Mouse (Mus musculus): ENCODE results near the gene Olfr765. TPM values are rescaled to one million over a fixed set of nuclear protein-coding genes. Genes with fewer than 3 reads are reported as not detected.

The Olfr765 gene
- polyA plus RNA-seq (2014; fragmentation: Illumina TruSeq; extraction: RNeasy Lipid Tissue Mini Kit (QIAGEN cat#74804); ENCODE audit: low read depth, low replicate concordance): not detected

GRCm38 (mm10) chr10:129049898-129050297, at the start of gene Olfr765:
Gene Olfr765 (minus strand): TSS chr10:129049998.

GRCm38 (mm10) chr10:129099275-129099674, 49.5 kb upstream of the Olfr765 start, which contains the start of gene Olfr768:
Gene Olfr768 (minus strand): TSS chr10:129099375.

GRCm38 (mm10) chr10:129082810-129083209, 33.0 kb upstream of the Olfr765 start, which contains the start of gene Olfr767:
Gene Olfr767 (minus strand): TSS chr10:129082910.

GRCm38 (mm10) chr10:129068877-129069276, 19.1 kb upstream of the Olfr765 start, which contains the start of gene Olfr766-ps1:
Gene Olfr766-ps1 (minus strand): TSS chr10:129068977.

GRCm38 (mm10) chr10:129039796-129040195, 10.0 kb downstream of the Olfr765 start, which contains the start of gene Olfr764-ps1:
Gene Olfr764-ps1 (minus strand): TSS chr10:129039896.

GRCm38 (mm10) chr10:129010288-129010841, 39.4 kb downstream of the Olfr765 start, which contains the start of gene Olfr763:
Gene Olfr763 (plus strand): TSS chr10:129010791.

Other genes with a start within 250 kb of the Olfr765 start
- 30.3 TPM for gene Dnajc14, start 245.9 kb downstream of the Olfr765 start, polyA plus RNA-seq (2014; fragmentation: Illumina TruSeq; extraction: RNeasy Lipid Tissue Mini Kit (QIAGEN cat#74804); ENCODE audit: low read depth, low replicate concordance)
- 9.2 TPM for gene Tmem198b, start 245.6 kb downstream of the Olfr765 start, polyA plus RNA-seq (2014; fragmentation: Illumina TruSeq; extraction: RNeasy Lipid Tissue Mini Kit (QIAGEN cat#74804); ENCODE audit: low read depth, low replicate concordance)
- 89.3 TPM for gene Sarnp, start 232.7 kb downstream of the Olfr765 start, polyA plus RNA-seq (2014; fragmentation: Illumina TruSeq; extraction: RNeasy Lipid Tissue Mini Kit (QIAGEN cat#74804); ENCODE audit: low read depth, low replicate concordance)
- gene Ormdl2, start 228.4 kb downstream of the Olfr765 start, polyA plus RNA-seq (2014; fragmentation: Illumina TruSeq; extraction: RNeasy Lipid Tissue Mini Kit (QIAGEN cat#74804); ENCODE audit: low read depth, low replicate concordance): 14.6 TPM
- 0.97 TPM for gene Gdf11, start 158.3 kb downstream of the Olfr765 start, polyA plus RNA-seq (2014; fragmentation: Illumina TruSeq; extraction: RNeasy Lipid Tissue Mini Kit (QIAGEN cat#74804); ENCODE audit: low read depth, low replicate concordance)
- 176 TPM for gene Cd63, start 149.0 kb downstream of the Olfr765 start, polyA plus RNA-seq (2014; fragmentation: Illumina TruSeq; extraction: RNeasy Lipid Tissue Mini Kit (QIAGEN cat#74804); ENCODE audit: low read depth, low replicate concordance)
- 13.4 TPM for gene Rdh5, start 127.1 kb downstream of the Olfr765 start, polyA plus RNA-seq (2014; fragmentation: Illumina TruSeq; extraction: RNeasy Lipid Tissue Mini Kit (QIAGEN cat#74804); ENCODE audit: low read depth, low replicate concordance)
- 352 TPM for gene Bloc1s1, start 126.0 kb downstream of the Olfr765 start, polyA plus RNA-seq (2014; fragmentation: Illumina TruSeq; extraction: RNeasy Lipid Tissue Mini Kit (QIAGEN cat#74804); ENCODE audit: low read depth, low replicate concordance)
- 122 TPM for gene Itga7, start 116.2 kb downstream of the Olfr765 start, polyA plus RNA-seq (2014; fragmentation: Illumina TruSeq; extraction: RNeasy Lipid Tissue Mini Kit (QIAGEN cat#74804); ENCODE audit: low read depth, low replicate concordance)
- gene Mettl7b, start 89.0 kb downstream of the Olfr765 start, polyA plus RNA-seq (2014; fragmentation: Illumina TruSeq; extraction: RNeasy Lipid Tissue Mini Kit (QIAGEN cat#74804); ENCODE audit: low read depth, low replicate concordance): not detected
- not detected for gene Olfr9, start 60.6 kb downstream of the Olfr765 start, polyA plus RNA-seq (2014; fragmentation: Illumina TruSeq; extraction: RNeasy Lipid Tissue Mini Kit (QIAGEN cat#74804); ENCODE audit: low read depth, low replicate concordance)
- gene Olfr763, start 39.2 kb downstream of the Olfr765 start, polyA plus RNA-seq (2014; fragmentation: Illumina TruSeq; extraction: RNeasy Lipid Tissue Mini Kit (QIAGEN cat#74804); ENCODE audit: low read depth, low replicate concordance): not detected
- not detected for gene Olfr764-ps1, start 10.1 kb downstream of the Olfr765 start, polyA plus RNA-seq (2014; fragmentation: Illumina TruSeq; extraction: RNeasy Lipid Tissue Mini Kit (QIAGEN cat#74804); ENCODE audit: low read depth, low replicate concordance)
- gene Olfr766-ps1, start 19.0 kb upstream of the Olfr765 start, polyA plus RNA-seq (2014; fragmentation: Illumina TruSeq; extraction: RNeasy Lipid Tissue Mini Kit (QIAGEN cat#74804); ENCODE audit: low read depth, low replicate concordance): not detected
- not detected for gene Olfr767, start 32.9 kb upstream of the Olfr765 start, polyA plus RNA-seq (2014; fragmentation: Illumina TruSeq; extraction: RNeasy Lipid Tissue Mini Kit (QIAGEN cat#74804); ENCODE audit: low read depth, low replicate concordance)
- not detected for gene Olfr768, start 49.4 kb upstream of the Olfr765 start, polyA plus RNA-seq (2014; fragmentation: Illumina TruSeq; extraction: RNeasy Lipid Tissue Mini Kit (QIAGEN cat#74804); ENCODE audit: low read depth, low replicate concordance)
- gene Olfr769, start 67.9 kb upstream of the Olfr765 start, polyA plus RNA-seq (2014; fragmentation: Illumina TruSeq; extraction: RNeasy Lipid Tissue Mini Kit (QIAGEN cat#74804); ENCODE audit: low read depth, low replicate concordance): not detected
- gene Olfr770, start 89.0 kb upstream of the Olfr765 start, polyA plus RNA-seq (2014; fragmentation: Illumina TruSeq; extraction: RNeasy Lipid Tissue Mini Kit (QIAGEN cat#74804); ENCODE audit: low read depth, low replicate concordance): not detected
- gene Olfr771, start 114.8 kb upstream of the Olfr765 start, polyA plus RNA-seq (2014; fragmentation: Illumina TruSeq; extraction: RNeasy Lipid Tissue Mini Kit (QIAGEN cat#74804); ENCODE audit: low read depth, low replicate concordance): not detected
- not detected for gene Olfr772, start 127.9 kb upstream of the Olfr765 start, polyA plus RNA-seq (2014; fragmentation: Illumina TruSeq; extraction: RNeasy Lipid Tissue Mini Kit (QIAGEN cat#74804); ENCODE audit: low read depth, low replicate concordance)
- gene Olfr773, start 137.4 kb upstream of the Olfr765 start, polyA plus RNA-seq (2014; fragmentation: Illumina TruSeq; extraction: RNeasy Lipid Tissue Mini Kit (QIAGEN cat#74804); ENCODE audit: low read depth, low replicate concordance): not detected
- not detected for gene Olfr774, start 186.2 kb upstream of the Olfr765 start, polyA plus RNA-seq (2014; fragmentation: Illumina TruSeq; extraction: RNeasy Lipid Tissue Mini Kit (QIAGEN cat#74804); ENCODE audit: low read depth, low replicate concordance)
- not detected for gene Olfr775, start 198.4 kb upstream of the Olfr765 start, polyA plus RNA-seq (2014; fragmentation: Illumina TruSeq; extraction: RNeasy Lipid Tissue Mini Kit (QIAGEN cat#74804); ENCODE audit: low read depth, low replicate concordance)
- gene Olfr776, start 209.1 kb upstream of the Olfr765 start, polyA plus RNA-seq (2014; fragmentation: Illumina TruSeq; extraction: RNeasy Lipid Tissue Mini Kit (QIAGEN cat#74804); ENCODE audit: low read depth, low replicate concordance): not detected
- gene Olfr777, start 221.5 kb upstream of the Olfr765 start, polyA plus RNA-seq (2014; fragmentation: Illumina TruSeq; extraction: RNeasy Lipid Tissue Mini Kit (QIAGEN cat#74804); ENCODE audit: low read depth, low replicate concordance): not detected